Mouse (Mus musculus) bone marrow, adult 2 months (tissue): ENCODE results near the gene Ndufa5. TPM values are rescaled to one million over a fixed set of nuclear protein-coding genes. Genes with fewer than 3 reads are reported as not detected.

Source experiments
- H3K27ac ChIP-seq: fragments of 200-500 bp; 2 replicates; pipeline ENCODE4 v1.5.1; 2012; ENCODE audit warnings: low read depth, mild to moderate bottlenecking, control low read depth, inconsistent platforms, low read length; ENCODE audit not compliant: control insufficient read depth, poor library complexity, insufficient read depth
- H3K4me1 ChIP-seq: fragments of 200-500 bp; 2 replicates; pipeline ENCODE4 v1.6.1; 2011; ENCODE audit warnings: low read length; ENCODE audit not compliant: control insufficient read depth, insufficient read depth
- H3K4me3 ChIP-seq: fragments of 200-500 bp; replicated peaks from 2 replicates; pipeline ENCODE3; 2011; ENCODE audit warnings: mild to moderate bottlenecking, low read depth, low read length, control low read depth; ENCODE audit not compliant: control insufficient read depth
- CTCF ChIP-seq: fragments of 200-500 bp; IDR thresholded peaks from 2 replicates; pipeline ENCODE4 v1.5.1; 2011; ENCODE audit warnings: low read length, control low read depth; ENCODE audit not compliant: control insufficient read depth, insufficient read depth
- POLR2A ChIP-seq: fragments of 200-500 bp; IDR thresholded peaks from 2 replicates; pipeline ENCODE4 v1.6.1; 2011; ENCODE audit warnings: low read depth, mild to moderate bottlenecking, control low read depth, low read length, borderline replicate concordance; ENCODE audit not compliant: control insufficient read depth
- WGBS: fragments of 180-500 bp; shearing (Covaris S2); methylation state at CpG from one replicate; pipeline ENCODE4 v1.1.7; 2018; 5-methylcytosine and 5-hydroxymethylcytosine counted together
- polyA plus RNA-seq: library from polyadenylated mRNA; stranded (reverse); fragments of >200 nt; gene quantifications from 2 replicates; pipeline ENCODE4 v1.2.4, GENCODE M21; 2011; ENCODE audit warnings: low replicate concordance; ENCODE audit not compliant: missing spikeins, insufficient read depth, insufficient read length

Ndufa5 gene
- polyA plus RNA-seq, 1 experiment: 221 TPM

DNA sequence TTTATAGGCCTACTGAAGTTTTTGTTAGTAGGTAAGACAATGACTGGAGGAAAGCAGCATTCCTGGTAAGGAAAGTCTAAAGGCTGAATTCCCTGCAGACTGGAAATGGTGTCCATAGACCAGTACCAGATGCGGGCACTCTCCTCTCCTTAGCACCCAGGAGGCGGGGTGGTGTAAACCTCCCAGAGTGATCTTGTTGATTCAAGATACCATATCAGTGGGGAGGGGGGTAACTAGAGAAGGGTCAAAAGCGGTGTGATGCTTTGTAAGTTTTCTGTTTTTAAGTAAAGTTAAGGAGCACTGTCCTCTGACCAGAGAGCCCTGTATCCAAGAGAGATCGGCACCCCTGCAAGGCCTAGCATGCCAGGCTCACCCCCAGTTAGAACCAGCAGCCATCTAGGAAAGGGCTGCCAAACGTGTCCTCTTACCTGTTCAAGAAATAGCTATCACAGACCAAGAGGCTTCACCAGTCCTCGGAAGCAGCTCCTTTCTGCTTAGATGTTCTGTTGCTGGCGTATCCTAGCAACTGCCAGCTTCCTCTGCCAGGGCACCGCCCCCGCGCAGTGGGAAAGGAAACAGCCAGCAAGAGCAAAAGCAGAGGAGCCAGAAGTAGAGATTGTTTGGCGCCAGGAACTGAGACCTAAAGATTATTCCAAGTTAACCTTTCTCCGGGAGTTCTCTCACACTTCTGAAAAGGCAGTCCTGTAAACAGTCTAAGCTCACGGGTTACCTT is 13.1 kb downstream of the Ndufa5 start, which contains the start of gene Iqub:
Iqub (minus strand) TSS at position 516 of the 733 bp plus-strand sequence.
- H3K4me3 ChIP-seq: no peak within 1 kb of the TSS
- no peaks in the 10 kb centered on the region for H3K4me1 ChIP-seq
- H3K27ac ChIP-seq: no peak within 1 kb of the TSS
- 25% methylated on average over 13 of the region's 13 CpGs for WGBS
- TF ChIP-seq CTCF (no peak), POLR2A (no peak)

- WGBS: 62% methylated on average over 2 of the region's 2 CpGs
- Histone ChIP-seq H3K27ac (no peak overlapping the region), H3K4me3 (no peak overlapping the region), H3K4me1 (no peaks in the 10 kb centered on the region)
- TF ChIP-seq CTCF (no peak), POLR2A (no peak)
These were observed 23.7 kb downstream of the Ndufa5 start for GRCm38 (mm10) chr6:24504141-24504540.

GRCm38 (mm10) chr6:24490341-24490740 is 37.5 kb downstream of the Ndufa5 start:
- H3K27ac ChIP-seq: no peak overlapping the region
- whole genome bisulfite sequencing: 10% methylated on average over 1 of the region's 1 CpGs
- H3K4me1 ChIP-seq: no peaks in the 10 kb centered on the region
- TF ChIP-seq CTCF: no peak
- no peak for TF ChIP-seq POLR2A
- H3K4me3 ChIP-seq: no peak overlapping the region

- TF ChIP-seq POLR2A (no peak), CTCF (no peak)
- H3K4me3 ChIP-seq: no peak overlapping the region
- 74% methylated on average over 5 of the region's 5 CpGs for whole genome bisulfite sequencing
- no peak overlapping the region for H3K27ac ChIP-seq
- H3K4me1 ChIP-seq: no peaks in the 10 kb centered on the region
These were observed 41.3 kb downstream of the Ndufa5 start for GRCm38 (mm10) chr6:24486530-24486929.

GRCm38 (mm10) chr6:24470571-24471132 is 57.2 kb downstream of the Ndufa5 start:
- TF ChIP-seq CTCF: no peak
- no peaks in the 10 kb centered on the region for H3K4me1 ChIP-seq
- no peak overlapping the region for H3K27ac ChIP-seq
- H3K4me3 ChIP-seq: no peak overlapping the region
- WGBS: 81% methylated on average over 1 of the region's 1 CpGs

- no peak overlapping the region for H3K27ac ChIP-seq
- no peak for TF ChIP-seq CTCF
- TF ChIP-seq POLR2A: no peak
- no peaks in the 10 kb centered on the region for H3K4me1 ChIP-seq
- H3K4me3 ChIP-seq: no peak overlapping the region
- WGBS: 87% methylated on average over 2 of the region's 2 CpGs
These were observed 57.7 kb downstream of the Ndufa5 start for GRCm38 (mm10) chr6:24470135-24470534.

Other genes with a start within 250 kb of the Ndufa5 start
- not detected in 2 replicates for gene Iqub, start 12.9 kb downstream of the Ndufa5 start, polyA plus RNA-seq
- 0.70 TPM in 1 of 2 replicates, not detected in the other for gene Asb15, start 131 bp upstream of the Ndufa5 start, polyA plus RNA-seq
- gene Lmod2, start 69.7 kb upstream of the Ndufa5 start, polyA plus RNA-seq: 1.8 TPM in 1 of 2 replicates, not detected in the other
- gene Wasl, start 137.0 kb upstream of the Ndufa5 start, polyA plus RNA-seq: 4.0 and 14.5 TPM in 2 replicates
- not detected in 2 replicates for gene Hyal6, start 205.2 kb upstream of the Ndufa5 start, polyA plus RNA-seq
- not detected in 2 replicates for gene Hyal4, start 220.3 kb upstream of the Ndufa5 start, polyA plus RNA-seq